Comparison of ENCODE assay signal across 7 mouse cellular contexts in genomic region chr4:43059697-43060096, GRCm38 (mm10). TPM values are rescaled to one million over a fixed set of nuclear protein-coding genes. Genes with fewer than 3 reads are reported as not detected.
DNase-seq lines count a peak whose midpoint lies in the region; ATAC-seq and TF ChIP-seq lines count a peak whose summit lies in the region.

No protein-coding gene starts in this region.

- no peak for ATAC-seq in neural tube, embryonic 15.5 days (ENCODE audit: low FRiP score)

- no peaks in the 10 kb centered on the region for H3K9me3 ChIP-seq in forebrain, embryonic 10.5 days
- H3K9me3 ChIP-seq in limb, embryonic 10.5 days (replicated peaks) = no peaks in the 10 kb centered on the region
- H3K9me3 ChIP-seq in neural tube, embryonic 15.5 days (replicated peaks) = no peaks in the 10 kb centered on the region

- H3K4me2 ChIP-seq in neural tube, embryonic 15.5 days = peak overlapping the region; percentile 75

- H3K9ac ChIP-seq in neural tube, embryonic 15.5 days (replicated peaks) = 0 out of 2 replicates have a peak overlapping the region, but pooled peaks have one; percentile 76

- peaks cover 24% of the 10 kb centered on the region for H3K4me1 ChIP-seq in forebrain, embryonic 10.5 days
- H3K4me1 ChIP-seq in limb, embryonic 10.5 days = peaks cover 11% of the 10 kb centered on the region
- H3K4me1 ChIP-seq in neural tube, embryonic 15.5 days = peaks cover 19% of the 10 kb centered on the region

- no peak overlapping the region for H3K27ac ChIP-seq in left cerebral cortex, adult 2 months
- peak overlapping the region; percentile 92 for H3K27ac ChIP-seq in forebrain, embryonic 10.5 days
- no peak overlapping the region for H3K27ac ChIP-seq in limb, embryonic 10.5 days
- H3K27ac ChIP-seq in neural tube, embryonic 15.5 days (replicated peaks) = no peak overlapping the region; the same call in 1 of the 2 replicates

- no peak for DNase-seq in left cerebral cortex, adult 2 months (ENCODE audit: extremely low spot score in 1 of 2, low spot score in 2 of 2)
- no peak for DNase-seq in left cerebral cortex, adult 11 months (ENCODE audit: low spot score)
- DNase-seq in forebrain, embryonic 10.5 days (ENCODE audit: extremely low spot score, low spot score) = no peak
- no peak for DNase-seq in limb, embryonic 10.5 days (ENCODE audit: low spot score)
- DNase-seq in spleen, postnatal 4 days (ENCODE audit: low spot score in 2 of 2) = no peak
- no peak for DNase-seq in cerebellum, postnatal 4 days (ENCODE audit: low spot score in 2 of 2)

- H3K36me3 ChIP-seq in forebrain, embryonic 10.5 days (replicated peaks) = no peaks in the 10 kb centered on the region
- no peaks in the 10 kb centered on the region for H3K36me3 ChIP-seq in limb, embryonic 10.5 days
- H3K36me3 ChIP-seq in neural tube, embryonic 15.5 days = no peaks in the 10 kb centered on the region

- no peak for TF ChIP-seq CTCF in left cerebral cortex, adult 2 months (IDR thresholded peaks at IDR 0.05)

- H3K27me3 ChIP-seq in forebrain, embryonic 10.5 days (ENCODE audit: poor library complexity, severe bottlenecking) = peaks cover 36% of the 10 kb centered on the region
- peaks cover 42% of the 10 kb centered on the region for H3K27me3 ChIP-seq in limb, embryonic 10.5 days (ENCODE audit: low read depth, poor library complexity, severe bottlenecking)
- no peaks in the 10 kb centered on the region for H3K27me3 ChIP-seq in neural tube, embryonic 15.5 days (replicated peaks)

- intact Hi-C loops in left cerebral cortex, adult 2 months (cut with DNase I) = no loop called here

- H3K4me3 ChIP-seq in left cerebral cortex, adult 2 months = peak overlapping the region; percentile 72
- H3K4me3 ChIP-seq in forebrain, embryonic 10.5 days = peak overlapping the region; percentile 82
- H3K4me3 ChIP-seq in limb, embryonic 10.5 days = peak overlapping the region; percentile 63
- peak overlapping the region; percentile 82 for H3K4me3 ChIP-seq in neural tube, embryonic 15.5 days (replicated peaks)

- 47% methylated on average over 3 of the region's 3 CpGs for WGBS in forebrain, embryonic 10.5 days
- WGBS in limb, embryonic 10.5 days = 51% methylated on average over 3 of the region's 3 CpGs
- 35% methylated on average over 3 of the region's 3 CpGs for WGBS in neural tube, embryonic 15.5 days

RNA-seq across cellular contexts. Expression of gene Unc13b, which starts 0.9 kb away (rescaled TPM):
- total RNA-seq in left cerebral cortex, adult 2 months (2021) = 10 to 100 TPM; 68.1 to 70.9 TPM
- 10.7 and 11.6 TPM in 2 replicates for polyA plus RNA-seq in forebrain, embryonic 10.5 days (2016; fragmentation: Nextera tagmentation; extraction: Ambion mirVana)
- polyA plus RNA-seq in limb, embryonic 10.5 days (2016; fragmentation: Nextera tagmentation; extraction: Ambion mirVana) = 0.92 and 2.1 TPM in 2 replicates
- polyA plus RNA-seq in neural tube, embryonic 15.5 days (2015; fragmentation: Nextera tagmentation; extraction: Ambion mirVana) = 11.1 and 12.3 TPM in 2 replicates

RNA-seq across cellular contexts. Expression of gene Fam214b, which starts 13.7 kb away (rescaled TPM):
- 10 to 100 TPM; 39.0 to 39.7 TPM for total RNA-seq in left cerebral cortex, adult 2 months (2021)
- 19.8 and 20.3 TPM in 2 replicates for polyA plus RNA-seq in forebrain, embryonic 10.5 days (2016; fragmentation: Nextera tagmentation; extraction: Ambion mirVana)
- polyA plus RNA-seq in limb, embryonic 10.5 days (2016; fragmentation: Nextera tagmentation; extraction: Ambion mirVana) = 6.6 and 8.5 TPM in 2 replicates
- 27.5 and 28.5 TPM in 2 replicates for polyA plus RNA-seq in neural tube, embryonic 15.5 days (2015; fragmentation: Nextera tagmentation; extraction: Ambion mirVana)

RNA-seq across cellular contexts. Expression of gene Stoml2, which starts 28.2 kb away (rescaled TPM):
- total RNA-seq in left cerebral cortex, adult 2 months (2021) = 100 to 1,000 TPM in 1 of 2 experiments, 10 to 100 TPM in 1; 97.4 to 104 TPM
- polyA plus RNA-seq in forebrain, embryonic 10.5 days (2016; fragmentation: Nextera tagmentation; extraction: Ambion mirVana) = 496 and 515 TPM in 2 replicates
- 484 and 538 TPM in 2 replicates for polyA plus RNA-seq in limb, embryonic 10.5 days (2016; fragmentation: Nextera tagmentation; extraction: Ambion mirVana)
- polyA plus RNA-seq in neural tube, embryonic 15.5 days (2015; fragmentation: Nextera tagmentation; extraction: Ambion mirVana) = 231 and 240 TPM in 2 replicates

RNA-seq across cellular contexts. Expression of gene Pigo, which starts 34.1 kb away (rescaled TPM):
- 10 to 100 TPM; 30.9 to 31.1 TPM for total RNA-seq in left cerebral cortex, adult 2 months (2021)
- polyA plus RNA-seq in forebrain, embryonic 10.5 days (2016; fragmentation: Nextera tagmentation; extraction: Ambion mirVana) = 22.2 and 24.4 TPM in 2 replicates
- 21.7 and 27.5 TPM in 2 replicates for polyA plus RNA-seq in limb, embryonic 10.5 days (2016; fragmentation: Nextera tagmentation; extraction: Ambion mirVana)
- 27.8 and 30.8 TPM in 2 replicates for polyA plus RNA-seq in neural tube, embryonic 15.5 days (2015; fragmentation: Nextera tagmentation; extraction: Ambion mirVana)

RNA-seq across cellular contexts. Expression of gene Fancg, which starts 49.4 kb away (rescaled TPM):
- 10 to 100 TPM; 15.1 to 17.4 TPM for total RNA-seq in left cerebral cortex, adult 2 months (2021)
- polyA plus RNA-seq in forebrain, embryonic 10.5 days (2016; fragmentation: Nextera tagmentation; extraction: Ambion mirVana) = 23.1 and 27.3 TPM in 2 replicates
- 25.5 and 26.8 TPM in 2 replicates for polyA plus RNA-seq in limb, embryonic 10.5 days (2016; fragmentation: Nextera tagmentation; extraction: Ambion mirVana)
- polyA plus RNA-seq in neural tube, embryonic 15.5 days (2015; fragmentation: Nextera tagmentation; extraction: Ambion mirVana) = 21.0 and 22.8 TPM in 2 replicates
